17 mouse cellular contexts compared by ENCODE assay signal in genomic region chr12:75545431-75545925, GRCm38 (mm10). TPM values are rescaled to one million over a fixed set of nuclear protein-coding genes. Genes with fewer than 3 reads are reported as not detected.
DNase-seq lines count a peak whose midpoint lies in the region; TF ChIP-seq lines count a peak whose summit lies in the region.
"Had no signal": no experiment of that assay in that cellular context is flagged by ENCODE, and none has a peak within 500 bp of the region (broad histone marks: within the 10 kb centered on the region; RNA-seq: fewer than 3 reads in every experiment).

No protein-coding gene starts in this region.

- no peak overlapping the region for H3K4me3 ChIP-seq in kidney, adult 2 months (ENCODE audit: insufficient read depth, low read depth, low read length)
- no peak overlapping the region for H3K4me3 ChIP-seq in embryonic fibroblast, embryonic 13.5 days (ENCODE audit: insufficient read depth, low read length)
- H3K4me3 ChIP-seq: embryonic facial prominence, embryonic 15.5 days; forebrain, embryonic 12.5 days; heart, embryonic 13.5 days; hindbrain, embryonic 12.5 days had no signal

- 53% methylated on average over 4 of the region's 4 CpGs for WGBS in kidney, adult 2 months

- peak; percentile 66 for DNase-seq in kidney, adult 2 months
- DNase-seq in kidney, postnatal 14 days: no peak
- peak; percentile 42 to 70 for DNase-seq in kidney, postnatal 36 days
- DNase-seq in kidney, postnatal 4 days: no peak
- DNase-seq in 3T3-L1 (ENCODE audit: low read depth, low spot score): peak; percentile 52
- DNase-seq in cerebellum, postnatal 14 days: no peak
- DNase-seq: adrenal gland, adult 2 months; adrenal gland, postnatal 36 days; cerebellum, postnatal 10 days; embryo, embryonic 11 days; gastrocnemius, postnatal 14 days; heart, postnatal 4 days had no signal

- TF ChIP-seq CTCF in kidney, adult 2 months (conservative IDR thresholded peaks at IDR 0.05; ENCODE audit: insufficient read depth, insufficient read length, low read depth, low read length): no peak
- TF ChIP-seq CTCF in embryonic fibroblast, embryonic 13.5 days (IDR thresholded peaks at IDR 0.05; ENCODE audit: borderline replicate concordance, insufficient read depth, low read length): no peak

- H3K4me1 ChIP-seq in kidney, adult 2 months (ENCODE audit: control insufficient read depth, insufficient read depth, low read length): peaks cover 32% of the 10 kb centered on the region
- peaks cover 7% of the 10 kb centered on the region for H3K4me1 ChIP-seq in embryonic fibroblast, embryonic 13.5 days (ENCODE audit: control insufficient read depth, insufficient read depth, low read length)

- no peak overlapping the region for H3K27ac ChIP-seq in kidney, adult 2 months (ENCODE audit: insufficient read depth, low read depth, low read length)
- peak overlapping the region; percentile 63; the same call in 1 of the 2 replicates for H3K27ac ChIP-seq in embryonic fibroblast, embryonic 13.5 days (ENCODE audit: insufficient read depth, low read length)
- H3K27ac ChIP-seq: embryonic facial prominence, embryonic 15.5 days; forebrain, embryonic 12.5 days; heart, embryonic 13.5 days; hindbrain, embryonic 12.5 days had no signal

- no peaks in the 10 kb centered on the region for H3K36me3 ChIP-seq in kidney, adult 2 months (ENCODE audit: control insufficient read depth, insufficient read depth, low read length)
- H3K36me3 ChIP-seq: embryonic facial prominence, embryonic 15.5 days; forebrain, embryonic 12.5 days; heart, embryonic 13.5 days; hindbrain, embryonic 12.5 days had no signal

- H3K27me3 ChIP-seq in kidney, adult 2 months (replicated peaks; ENCODE audit: control insufficient read depth, insufficient read depth, low read length): no peaks in the 10 kb centered on the region
- H3K27me3 ChIP-seq: embryonic facial prominence, embryonic 15.5 days; forebrain, embryonic 12.5 days; heart, embryonic 13.5 days; hindbrain, embryonic 12.5 days had no signal

- no peak for TF ChIP-seq POLR2A in kidney, adult 2 months (IDR thresholded peaks at IDR 0.05; ENCODE audit: low read depth, low read length)
- TF ChIP-seq POLR2A in embryonic fibroblast, embryonic 13.5 days (IDR thresholded peaks at IDR 0.05; ENCODE audit: low read depth, low read length): no peak

RNA-seq across cellular contexts. Expression of gene Ppp2r5e, which starts 50.6 kb away (rescaled TPM):
- polyA plus RNA-seq in kidney, adult 2 months (2012; rRNA removed): 17.1 and 17.3 TPM in 2 replicates
- polyA plus RNA-seq in embryonic fibroblast, embryonic 13.5 days (2011; ENCODE audit: insufficient read length, low read depth, missing spikeins): 37.9 and 43.2 TPM in 2 replicates

Comparison
In these comparisons a context has a peak if more than half of its experiments do, and no peak if none do; other contexts are left out.
1. DNase-seq: peak in kidney, adult 2 months (single experiment), kidney, postnatal 36 days (2 of 2) and 3T3-L1 (single experiment); none in kidney, postnatal 14 days (single experiment), kidney, postnatal 4 days (0 of 2) and cerebellum, postnatal 14 days (0 of 2).